ENCODE assay signal across 18 mouse cellular contexts in the genomic region with DNA sequence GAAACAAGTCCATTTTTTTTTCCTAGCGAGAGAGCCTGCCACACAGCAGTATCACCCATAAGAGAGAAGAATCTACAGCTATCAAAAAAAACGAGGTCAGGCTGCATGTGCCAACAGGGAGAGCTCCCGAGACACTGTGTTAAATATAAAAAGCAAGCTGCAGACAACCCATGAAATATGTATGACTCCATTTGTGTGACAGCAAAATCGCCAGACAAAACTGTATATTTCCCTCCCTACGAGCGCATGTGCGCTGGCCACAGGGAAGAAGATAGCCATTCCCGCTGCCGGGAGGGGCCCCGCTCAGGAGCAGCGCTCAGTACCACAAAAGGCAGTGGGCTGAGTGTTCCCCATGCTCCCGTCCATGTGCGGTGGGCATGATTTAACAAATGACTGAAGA.
DNase-seq lines count a peak whose midpoint lies in the region; ATAC-seq and TF ChIP-seq lines count a peak whose summit lies in the region.
"Had no signal": no experiment of that assay in that cellular context is flagged by ENCODE, and none has a peak within 500 bp of the region (broad histone marks: within the 10 kb centered on the region; RNA-seq: fewer than 3 reads in every experiment).

No protein-coding gene starts in this region.

- peak overlapping the region; percentile 6; the same call in 1 of the 2 replicates for H3K4me3 ChIP-seq in left cerebral cortex, adult 2 months
- H3K4me3 ChIP-seq in forebrain, embryonic 12.5 days (replicated peaks): no peak overlapping the region
- H3K4me3 ChIP-seq in hindbrain, embryonic 15.5 days: no peak overlapping the region
- H3K4me3 ChIP-seq in neural tube, embryonic 15.5 days (replicated peaks): no peak overlapping the region
- H3K4me3 ChIP-seq: embryonic facial prominence, embryonic 13.5 days; limb, embryonic 12.5 days; megakaryocyte, embryonic 14.5 days had no signal

- peaks cover 14% of the 10 kb centered on the region for H3K4me1 ChIP-seq in forebrain, embryonic 12.5 days
- peaks cover 12% of the 10 kb centered on the region for H3K4me1 ChIP-seq in hindbrain, embryonic 15.5 days (replicated peaks)
- H3K4me1 ChIP-seq in neural tube, embryonic 15.5 days: peaks cover 16% of the 10 kb centered on the region
- H3K4me1 ChIP-seq: megakaryocyte, embryonic 14.5 days had no signal

- 0 out of 2 replicates have a peak, but pooled peaks have one; percentile 49 for ATAC-seq in forebrain, embryonic 12.5 days (ENCODE audit: low FRiP score)
- no peak for ATAC-seq in hindbrain, embryonic 15.5 days (ENCODE audit: low FRiP score, low read depth)
- ATAC-seq in neural tube, embryonic 15.5 days (ENCODE audit: low FRiP score): no peak
- ATAC-seq: intestine, embryonic 16.5 days had no signal

- H3K9ac ChIP-seq in forebrain, embryonic 12.5 days: no peak overlapping the region
- 0 out of 2 replicates have a peak overlapping the region, but pooled peaks have one; percentile 4 for H3K9ac ChIP-seq in hindbrain, embryonic 15.5 days
- H3K9ac ChIP-seq in neural tube, embryonic 15.5 days (replicated peaks): peak overlapping the region; percentile 23; the same call in 1 of the 2 replicates
- H3K9ac ChIP-seq: embryonic facial prominence, embryonic 13.5 days; limb, embryonic 12.5 days; liver, embryonic 14.5 days had no signal

- intact Hi-C loops in left cerebral cortex, adult 2 months (cut with DNase I): no loop called here

- 67% methylated on average over 13 of the region's 13 CpGs for WGBS in forebrain, embryonic 12.5 days
- WGBS in hindbrain, embryonic 15.5 days: 45% methylated on average over 13 of the region's 13 CpGs
- 42% methylated on average over 13 of the region's 13 CpGs for WGBS in neural tube, embryonic 15.5 days

- no peak for TF ChIP-seq CTCF in left cerebral cortex, adult 2 months (IDR thresholded peaks at IDR 0.05)

- no peaks in the 10 kb centered on the region for H3K9me3 ChIP-seq in forebrain, embryonic 12.5 days
- H3K9me3 ChIP-seq in hindbrain, embryonic 15.5 days: no peaks in the 10 kb centered on the region
- no peaks in the 10 kb centered on the region for H3K9me3 ChIP-seq in neural tube, embryonic 15.5 days (replicated peaks)
- H3K9me3 ChIP-seq: embryonic facial prominence, embryonic 13.5 days had no signal

- no peaks in the 10 kb centered on the region for H3K27me3 ChIP-seq in forebrain, embryonic 12.5 days
- no peaks in the 10 kb centered on the region for H3K27me3 ChIP-seq in hindbrain, embryonic 15.5 days
- H3K27me3 ChIP-seq in neural tube, embryonic 15.5 days (replicated peaks): peaks cover 9% of the 10 kb centered on the region
- H3K27me3 ChIP-seq: embryonic facial prominence, embryonic 13.5 days had no signal

- no peak overlapping the region for H3K27ac ChIP-seq in left cerebral cortex, adult 2 months
- H3K27ac ChIP-seq in forebrain, embryonic 12.5 days: peak overlapping the region; percentile 26; the same call in 1 of the 2 replicates
- peak overlapping the region; percentile 48; the same call in 1 of the 2 replicates for H3K27ac ChIP-seq in hindbrain, embryonic 15.5 days (replicated peaks)
- H3K27ac ChIP-seq in neural tube, embryonic 15.5 days (replicated peaks): 0 out of 2 replicates have a peak overlapping the region, but pooled peaks have one; percentile 3
- H3K27ac ChIP-seq: embryonic facial prominence, embryonic 13.5 days; limb, embryonic 12.5 days; liver, embryonic 14.5 days; stomach, postnatal 0 days had no signal

- DNase-seq in left cerebral cortex, adult 2 months (ENCODE audit: extremely low spot score in 1 of 2, low spot score in 2 of 2): no peak
- no peak for DNase-seq in left cerebral cortex, adult 9 months (ENCODE audit: low spot score in 2 of 2)
- no peak for DNase-seq in left cerebral cortex, adult 8-10 months (ENCODE audit: low spot score in 2 of 2)
- no peak for DNase-seq in testis, postnatal 10 days (ENCODE audit: low spot score)
- DNase-seq: cerebellum, adult 8-10 months; gastrocnemius, postnatal 25 days; heart, postnatal 14 days; kidney, postnatal 4 days; thymus, postnatal 4 days had no signal

- H3K36me3 ChIP-seq in forebrain, embryonic 12.5 days (replicated peaks): no peaks in the 10 kb centered on the region
- no peaks in the 10 kb centered on the region for H3K36me3 ChIP-seq in hindbrain, embryonic 15.5 days
- no peaks in the 10 kb centered on the region for H3K36me3 ChIP-seq in neural tube, embryonic 15.5 days
- H3K36me3 ChIP-seq: embryonic facial prominence, embryonic 13.5 days; limb, embryonic 12.5 days had no signal

- H3K4me2 ChIP-seq in forebrain, embryonic 12.5 days: no peak overlapping the region
- H3K4me2 ChIP-seq in hindbrain, embryonic 15.5 days: peak overlapping the region; percentile 28; the same call in 1 of the 2 replicates
- peak overlapping the region; percentile 27 for H3K4me2 ChIP-seq in neural tube, embryonic 15.5 days
- H3K4me2 ChIP-seq: embryonic facial prominence, embryonic 13.5 days; limb, embryonic 12.5 days had no signal
